Mouse (Mus musculus): ENCODE data around the gene Fam172a.

The Fam172a gene

DNA sequence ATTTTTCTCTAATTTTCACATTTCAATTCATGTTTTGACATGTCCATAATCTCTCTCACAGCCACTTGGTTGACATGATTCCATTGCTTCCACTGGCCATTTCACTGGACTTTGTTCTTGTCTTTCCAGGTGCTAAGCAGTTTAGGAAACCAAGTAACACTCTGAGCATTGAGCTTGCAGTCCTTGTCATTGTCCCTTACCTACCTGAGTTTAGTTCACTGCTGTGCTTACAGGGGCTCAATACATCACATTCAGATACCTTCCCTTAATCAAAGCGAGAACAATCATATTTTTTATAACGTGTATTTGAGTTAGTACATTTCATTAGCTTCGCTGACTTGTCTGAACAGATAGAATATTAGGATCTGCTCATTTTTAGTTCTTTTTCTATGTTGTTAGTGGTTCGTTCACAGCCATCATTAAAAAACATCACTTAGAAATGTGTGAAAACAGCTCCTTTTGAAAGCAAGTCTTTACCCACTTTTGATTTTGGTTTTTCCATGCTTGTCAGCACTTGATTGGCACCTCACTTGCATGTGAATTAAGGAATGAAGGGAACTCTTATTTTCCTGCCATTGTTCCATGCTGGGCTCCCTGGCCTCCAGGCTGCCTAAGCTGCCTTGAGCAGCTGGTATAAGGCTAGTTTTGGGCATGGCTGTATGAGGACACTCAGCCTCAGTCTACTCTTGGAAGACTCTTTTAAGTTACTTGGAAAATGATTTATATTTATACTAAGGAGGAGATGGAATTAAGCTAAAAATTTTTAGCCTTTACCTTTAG lies 257.9 kb downstream of the Fam172a start:
- no peak for DNase-seq (ENCODE audit: low read depth, low spot score)

GRCm38 (mm10) chr13:77976248-77976647 lies 274.4 kb downstream of the Fam172a start:
- no peak for DNase-seq (ENCODE audit: low read depth, low spot score)

DNA sequence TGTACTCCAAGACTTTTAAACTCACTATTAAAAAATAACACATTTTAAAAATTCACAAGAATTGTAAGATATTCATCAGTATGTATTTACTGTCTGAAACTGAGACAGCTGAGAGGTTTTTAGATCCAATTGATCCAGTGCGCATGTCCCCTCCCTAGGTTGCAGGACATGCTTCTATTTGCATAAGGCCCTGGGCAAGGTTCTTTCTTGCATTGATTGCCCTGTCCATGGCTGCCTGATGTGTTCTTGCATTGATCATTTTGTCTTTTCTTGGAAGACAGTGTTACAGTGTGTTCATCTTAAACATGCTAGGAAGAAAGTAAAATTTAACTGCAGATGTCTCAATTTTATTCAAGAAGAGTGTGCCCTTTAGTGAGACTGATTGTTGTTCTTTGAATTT lies 275.3 kb downstream of the Fam172a start:
- DNase-seq (ENCODE audit: low read depth, low spot score), result no peak

- DNase-seq (ENCODE audit: low read depth, low spot score), result peak; percentile 47
Observed at GRCm38 (mm10) chr13:77982105-77982851, 280.4 kb downstream of the Fam172a start.

DNA sequence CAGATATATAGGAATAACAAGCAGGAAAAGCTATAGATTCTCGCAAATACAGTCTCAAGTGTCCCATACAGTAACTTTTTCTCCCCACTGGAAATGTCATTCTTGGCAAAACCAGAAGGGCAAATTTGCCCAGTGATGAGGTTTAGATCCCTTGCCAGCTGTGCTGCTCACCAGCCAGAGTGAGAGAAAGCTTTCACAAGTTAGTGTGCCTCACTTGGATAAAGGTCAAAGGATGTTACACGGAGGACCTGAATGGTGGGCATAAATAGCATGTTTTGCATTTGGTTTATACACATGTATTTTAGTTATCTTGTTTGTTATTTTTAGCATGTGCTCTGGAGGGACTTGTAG lies 281.0 kb downstream of the Fam172a start:
- no peak for DNase-seq (ENCODE audit: low read depth, low spot score)

DNA sequence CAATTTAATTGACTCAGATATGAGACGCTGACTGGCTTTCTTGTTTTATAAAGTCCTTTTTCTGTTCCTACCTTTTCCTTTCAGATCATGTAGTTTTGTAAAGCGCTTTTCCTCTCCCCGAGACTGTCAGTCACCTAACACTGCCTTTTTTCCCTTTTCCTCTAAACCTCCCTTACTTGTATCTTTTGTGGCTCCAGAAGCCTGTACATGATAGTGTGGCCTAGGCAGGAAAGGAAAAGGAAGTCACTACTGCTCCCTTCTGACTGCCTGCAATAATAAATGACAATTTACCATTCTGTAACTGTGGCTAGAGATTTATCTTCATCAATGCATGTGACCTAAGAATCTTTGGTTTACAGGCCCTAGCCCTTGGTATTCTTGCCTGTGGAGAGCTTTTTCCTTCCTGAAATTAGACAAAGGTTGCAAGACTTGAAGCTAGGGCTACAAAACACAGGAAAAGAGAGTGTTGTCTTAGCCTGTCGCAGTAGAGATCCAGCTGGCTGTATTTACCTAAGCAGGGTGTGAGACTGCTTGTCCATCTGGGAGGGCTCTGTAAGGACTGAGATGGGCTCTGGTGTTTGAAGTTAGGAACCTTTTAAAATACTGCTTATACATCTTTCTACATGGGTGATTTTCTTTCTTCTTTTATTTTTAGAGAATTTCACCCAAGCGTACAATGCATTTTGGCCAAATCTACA lies 289.5 kb downstream of the Fam172a start:
- DNase-seq (ENCODE audit: low read depth, low spot score), result no peak

DNA sequence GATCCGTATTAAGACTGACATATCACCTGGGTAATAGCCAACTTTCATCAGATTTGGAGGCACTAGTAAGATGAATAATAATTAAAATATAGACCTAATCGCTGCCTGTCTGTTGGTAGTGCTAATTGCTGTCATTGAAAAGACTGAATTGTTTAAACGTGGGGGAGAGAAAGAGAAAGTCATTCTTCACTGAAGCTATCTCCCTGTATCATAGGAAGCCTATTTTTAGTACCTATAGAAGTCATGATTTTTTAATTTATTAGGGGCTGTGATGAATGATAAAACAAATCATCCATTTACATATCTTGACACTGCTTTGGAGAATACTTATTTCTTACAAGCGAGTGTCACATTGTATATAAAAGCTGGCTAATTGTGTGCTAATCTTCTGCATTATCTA lies 302.8 kb downstream of the Fam172a start:
- no peak for DNase-seq (ENCODE audit: low read depth, low spot score)

- no peak for DNase-seq (ENCODE audit: low read depth, low spot score)
Observed at GRCm38 (mm10) chr13:78005344-78005743, 303.5 kb downstream of the Fam172a start.

DNA sequence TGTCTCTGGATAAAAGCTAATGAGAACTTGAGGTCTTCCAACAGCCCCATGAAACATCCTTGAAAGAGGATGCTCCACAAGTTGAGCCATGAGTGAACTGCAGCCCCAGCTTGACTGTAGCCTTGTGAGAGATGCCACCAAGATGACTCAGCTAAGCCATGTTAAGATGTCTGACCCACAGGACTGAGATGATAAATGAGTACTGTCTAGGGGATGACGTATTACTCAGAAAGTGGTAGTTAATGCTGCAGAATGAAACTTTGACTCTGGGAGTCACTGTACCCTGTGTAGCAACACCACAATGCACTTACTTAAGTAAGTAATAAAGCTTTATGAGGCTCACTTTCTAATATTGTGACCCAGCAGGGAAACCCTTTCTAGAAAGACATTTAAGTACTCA lies 308.3 kb downstream of the Fam172a start:
- no peak for DNase-seq (ENCODE audit: low read depth, low spot score)

GRCm38 (mm10) chr13:78024683-78025294 lies 323.0 kb downstream of the Fam172a start, which contains the start of gene Pou5f2:
Gene Pou5f2 (plus strand): TSS chr13:78024902.
- no peak for DNase-seq (ENCODE audit: low read depth, low spot score)

DNA sequence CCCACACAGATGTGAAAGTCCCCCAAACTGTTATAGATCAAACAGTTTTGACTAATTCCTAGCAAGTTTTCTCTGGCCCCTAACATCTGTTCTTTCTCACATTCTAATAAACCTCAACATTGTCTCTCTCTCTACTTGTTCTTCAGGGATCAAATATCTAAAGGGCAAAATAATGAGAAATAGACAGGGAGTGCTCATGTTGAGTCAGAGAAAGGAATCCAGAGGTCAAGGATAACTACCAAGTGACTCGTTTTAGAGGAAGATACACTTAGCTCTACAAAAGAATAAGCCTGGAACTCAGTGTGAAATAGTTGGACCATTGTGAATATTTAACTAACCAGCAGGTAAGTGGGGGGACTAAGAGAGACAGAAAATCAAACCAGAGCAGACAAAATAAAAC lies 331.0 kb downstream of the Fam172a start:
- DNase-seq (ENCODE audit: low read depth, low spot score), result no peak

- no peak for DNase-seq (ENCODE audit: low read depth, low spot score)
Observed at GRCm38 (mm10) chr13:78037203-78037602, 335.4 kb downstream of the Fam172a start.

- no peak for DNase-seq (ENCODE audit: low read depth, low spot score)
Observed at GRCm38 (mm10) chr13:78043203-78043602, 341.4 kb downstream of the Fam172a start.

GRCm38 (mm10) chr13:78045116-78045515 lies 343.3 kb downstream of the Fam172a start:
- no peak for DNase-seq (ENCODE audit: low read depth, low spot score)

- no peak for DNase-seq (ENCODE audit: low read depth, low spot score)
Observed at GRCm38 (mm10) chr13:78087751-78088150, 385.9 kb downstream of the Fam172a start.

- no peak for DNase-seq (ENCODE audit: low read depth, low spot score)
Observed at GRCm38 (mm10) chr13:78090701-78091100, 388.9 kb downstream of the Fam172a start.

DNA sequence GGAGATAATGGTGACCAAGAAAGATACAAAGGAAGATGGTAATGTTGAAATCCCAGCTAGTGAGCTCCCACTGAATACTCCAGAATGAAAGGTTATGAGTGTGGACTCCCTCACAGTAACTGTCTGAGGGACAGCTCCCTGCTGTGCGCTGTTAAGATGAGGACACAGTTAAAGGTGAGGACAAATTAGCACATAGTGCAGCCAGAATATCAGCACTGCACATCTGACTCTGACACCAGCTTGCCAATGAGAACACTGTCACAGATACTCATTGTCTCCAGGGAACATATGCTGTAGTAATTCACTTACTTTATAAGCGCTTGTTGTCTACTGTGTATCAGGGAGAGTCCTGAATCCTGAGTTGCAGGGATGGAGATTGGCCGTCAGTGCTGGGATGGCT lies 390.1 kb downstream of the Fam172a start:
- no peak for DNase-seq (ENCODE audit: low read depth, low spot score)

GRCm38 (mm10) chr13:78094352-78094751 lies 392.5 kb downstream of the Fam172a start:
- no peak for DNase-seq (ENCODE audit: low read depth, low spot score)

DNA sequence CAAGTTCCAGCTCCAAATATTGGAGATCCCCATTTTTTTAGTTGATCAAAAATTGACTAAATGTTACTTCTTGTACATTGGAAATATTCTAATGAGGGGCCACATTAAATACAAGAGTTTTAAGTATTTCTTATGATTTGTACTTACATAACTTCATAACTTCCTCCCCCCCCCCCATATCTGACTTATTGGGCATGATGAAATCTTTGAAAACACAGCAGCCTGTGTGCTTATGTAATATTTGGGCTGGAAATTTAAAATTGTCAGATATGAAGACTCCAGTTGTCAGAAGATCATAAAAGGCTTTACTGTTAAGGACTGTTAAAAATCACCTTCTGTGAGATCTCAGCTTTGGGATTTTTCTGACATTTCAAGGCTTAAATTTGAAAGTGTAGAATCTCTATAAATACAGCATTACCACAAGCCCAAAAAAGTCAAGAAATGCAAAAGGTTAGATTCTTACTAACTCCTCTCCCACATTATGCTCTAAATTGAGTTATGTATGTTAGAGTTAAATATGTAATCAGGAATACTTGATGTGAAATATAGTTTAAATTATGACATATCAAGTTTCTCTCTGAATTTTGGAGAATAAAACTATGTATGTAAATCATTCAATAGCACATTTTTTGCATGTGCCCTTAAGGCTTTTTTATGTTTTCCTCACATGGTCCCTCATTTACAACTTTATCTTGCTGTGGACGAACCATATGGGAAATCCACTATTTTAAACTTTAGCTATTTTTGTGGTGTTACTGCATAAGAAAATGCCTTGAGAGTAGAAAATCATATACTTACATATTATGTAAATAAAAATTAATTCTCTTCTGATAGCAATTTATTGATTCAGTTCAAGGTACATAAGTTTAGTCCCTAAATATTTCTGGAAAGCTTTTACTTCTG lies 393.5 kb downstream of the Fam172a start:
- DNase-seq (ENCODE audit: low read depth, low spot score), result peak; percentile 62

DNA sequence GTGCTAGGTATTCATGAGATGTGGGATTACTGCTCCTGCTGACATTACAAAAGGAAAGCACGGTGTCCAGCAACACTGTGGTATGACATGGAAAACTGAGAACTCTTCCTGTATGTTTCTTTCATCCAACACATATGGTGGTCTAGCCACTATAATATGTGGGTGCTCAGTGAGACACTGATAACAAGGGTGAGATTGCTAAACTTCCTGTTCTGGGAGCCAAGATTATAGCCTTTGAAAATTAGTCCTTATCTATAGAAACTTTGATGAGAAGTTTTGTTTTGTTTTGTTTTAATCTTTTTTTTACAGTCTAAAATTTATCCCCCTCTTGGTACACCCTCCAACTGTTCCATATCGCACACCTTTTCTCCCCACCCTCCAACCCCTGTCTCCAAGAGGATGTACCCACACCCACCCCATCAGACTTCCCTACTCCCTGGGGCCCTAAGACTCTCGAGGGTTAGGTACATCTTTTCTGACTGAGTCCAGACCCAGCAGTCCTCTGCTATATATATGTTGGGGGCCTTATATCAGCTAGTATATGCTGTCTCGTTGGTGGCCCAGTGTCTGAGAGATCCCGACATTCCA lies 397.1 kb downstream of the Fam172a start:
- no peak for DNase-seq (ENCODE audit: low read depth, low spot score)
